Mouse (Mus musculus): ENCODE data around the gene Snx29. TPM values are rescaled to one million over a fixed set of nuclear protein-coding genes. Genes with fewer than 3 reads are reported as not detected.

Gene Snx29
- total RNA-seq, 2 experiments from 2014 or later = 21.1 to 22.8 TPM

- no peak for DNase-seq (ENCODE audit: extremely low spot score in 1 of 2, low spot score in 2 of 2)
- Histone ChIP-seq H3K4me3 (no peak overlapping the region), H3K27ac (no peak overlapping the region)
- no peak for TF ChIP-seq CTCF (IDR thresholded peaks at IDR 0.05)
- intact Hi-C loops (cut with DNase I) = no loop called here
Observed at GRCm38 (mm10) chr16:11457609-11458350, 135.1 kb downstream of the Snx29 start.

GRCm38 (mm10) chr16:11460210-11460609 lies 137.5 kb downstream of the Snx29 start:
- DNase-seq (ENCODE audit: extremely low spot score in 1 of 2, low spot score in 2 of 2) = no peak
- no peak for TF ChIP-seq CTCF (IDR thresholded peaks at IDR 0.05)
- H3K27ac ChIP-seq = peak overlapping the region; percentile 66; the same call in 1 of the 2 replicates
- intact Hi-C loops (cut with DNase I) = loop anchor here (2.0 to 10.0 kb wide), 3 partner anchors 67 to 745 kb away; no protein-coding TSS in a partner anchor
- H3K4me3 ChIP-seq = no peak overlapping the region

GRCm38 (mm10) chr16:11461612-11462011 lies 138.9 kb downstream of the Snx29 start:
- H3K27ac ChIP-seq = peak overlapping the region; percentile 66
- no peak overlapping the region for H3K4me3 ChIP-seq
- DNase-seq (ENCODE audit: extremely low spot score in 1 of 2, low spot score in 2 of 2) = peak; percentile 60 to 62
- TF ChIP-seq CTCF (IDR thresholded peaks at IDR 0.05) = no peak
- intact Hi-C loops (cut with DNase I) = loop anchor here (2.0 to 10.0 kb wide), 3 partner anchors 65 to 743 kb away; no protein-coding TSS in a partner anchor

- intact Hi-C loops (cut with DNase I) = loop anchor here (5.0 to 10.0 kb wide), 2 partner anchors 134 to 736 kb away; no protein-coding TSS in a partner anchor
- Histone ChIP-seq H3K27ac (no peak overlapping the region), H3K4me3 (no peak overlapping the region)
- peak; percentile 61 to 81 for DNase-seq (ENCODE audit: extremely low spot score in 1 of 2, low spot score in 2 of 2)
- TF ChIP-seq CTCF (IDR thresholded peaks at IDR 0.05) = peak; percentile 84
Observed at GRCm38 (mm10) chr16:11468533-11469179, 145.9 kb downstream of the Snx29 start.

- DNase-seq (ENCODE audit: extremely low spot score in 1 of 2, low spot score in 2 of 2) = no peak
- Histone ChIP-seq H3K4me3 (no peak overlapping the region), H3K27ac (no peak overlapping the region)
- TF ChIP-seq CTCF (IDR thresholded peaks at IDR 0.05) = no peak
- intact Hi-C loops (cut with DNase I) = loop anchor here (5.0 to 10.0 kb wide), 2 partner anchors 133 to 735 kb away; no protein-coding TSS in a partner anchor
Observed at GRCm38 (mm10) chr16:11469491-11469890, 146.8 kb downstream of the Snx29 start.

- no peak for DNase-seq (ENCODE audit: extremely low spot score in 1 of 2, low spot score in 2 of 2)
- TF ChIP-seq CTCF (IDR thresholded peaks at IDR 0.05) = no peak
- intact Hi-C loops (cut with DNase I) = loop anchor here (5.0 kb wide), 1 partner anchor 96 kb away; no protein-coding TSS in a partner anchor
- H3K27ac ChIP-seq = no peak overlapping the region
- no peak overlapping the region for H3K4me3 ChIP-seq
Observed at GRCm38 (mm10) chr16:11471246-11471645, 148.5 kb downstream of the Snx29 start.

- no peak for DNase-seq (ENCODE audit: extremely low spot score in 1 of 2, low spot score in 2 of 2)
- Histone ChIP-seq H3K27ac (no peak overlapping the region), H3K4me3 (no peak overlapping the region)
- intact Hi-C loops (cut with DNase I) = loop anchor here (5.0 kb wide), 1 partner anchor 94 kb away; no protein-coding TSS in a partner anchor
- TF ChIP-seq CTCF (IDR thresholded peaks at IDR 0.05) = no peak
Observed at GRCm38 (mm10) chr16:11472852-11473251, 150.1 kb downstream of the Snx29 start.

- Histone ChIP-seq H3K4me3 (no peak overlapping the region), H3K27ac (no peak overlapping the region)
- TF ChIP-seq CTCF (IDR thresholded peaks at IDR 0.05) = no peak
- intact Hi-C loops (cut with DNase I) = loop anchor here (5.0 kb wide), 1 partner anchor 94 kb away; no protein-coding TSS in a partner anchor
- no peak for DNase-seq (ENCODE audit: extremely low spot score in 1 of 2, low spot score in 2 of 2)
Observed at GRCm38 (mm10) chr16:11473474-11473873, 150.8 kb downstream of the Snx29 start.

GRCm38 (mm10) chr16:11473893-11474505 lies 151.3 kb downstream of the Snx29 start:
- no peak for DNase-seq (ENCODE audit: extremely low spot score in 1 of 2, low spot score in 2 of 2)
- no peak overlapping the region for H3K27ac ChIP-seq
- TF ChIP-seq CTCF (IDR thresholded peaks at IDR 0.05) = no peak
- no peak overlapping the region for H3K4me3 ChIP-seq
- intact Hi-C loops (cut with DNase I) = loop anchor here (1.0 to 5.0 kb wide), 2 partner anchors 22 to 93 kb away; no protein-coding TSS in a partner anchor

GRCm38 (mm10) chr16:11475137-11475943 lies 152.6 kb downstream of the Snx29 start:
- no peak for TF ChIP-seq CTCF (IDR thresholded peaks at IDR 0.05)
- no peak for DNase-seq (ENCODE audit: extremely low spot score in 1 of 2, low spot score in 2 of 2)
- H3K4me3 ChIP-seq = no peak overlapping the region
- intact Hi-C loops (cut with DNase I) = no loop called here
- no peak overlapping the region for H3K27ac ChIP-seq

- no peak for DNase-seq (ENCODE audit: extremely low spot score in 1 of 2, low spot score in 2 of 2)
- no peak overlapping the region for H3K4me3 ChIP-seq
- H3K27ac ChIP-seq = no peak overlapping the region
- intact Hi-C loops (cut with DNase I) = no loop called here
- TF ChIP-seq CTCF (IDR thresholded peaks at IDR 0.05) = no peak
Observed at GRCm38 (mm10) chr16:11476314-11476713, 153.6 kb downstream of the Snx29 start.
